Mouse (Mus musculus) bone marrow macrophage, adult 2 months (primary cell): Measurements from ENCODE around the gene Pip5k1b.

Experiments
- CTCF ChIP-seq: IDR thresholded peaks from 2 replicates; pipeline ENCODE4 v1.5.1; 2012; ENCODE audit warnings: low read depth, mild to moderate bottlenecking, low read length, moderate library complexity
- POLR2A ChIP-seq: IDR thresholded peaks from 2 replicates; pipeline ENCODE4 v1.6.1; 2012; ENCODE audit warnings: mild to moderate bottlenecking, low read depth, low read length, borderline replicate concordance

- no peak for TF ChIP-seq POLR2A
- TF ChIP-seq CTCF: no peak
Measured at GRCm38 (mm10) chr19:24538181-24538580, 17.5 kb downstream of the Pip5k1b start.
